Comparison of ENCODE assay signal across 14 mouse cellular contexts in the genomic region with DNA sequence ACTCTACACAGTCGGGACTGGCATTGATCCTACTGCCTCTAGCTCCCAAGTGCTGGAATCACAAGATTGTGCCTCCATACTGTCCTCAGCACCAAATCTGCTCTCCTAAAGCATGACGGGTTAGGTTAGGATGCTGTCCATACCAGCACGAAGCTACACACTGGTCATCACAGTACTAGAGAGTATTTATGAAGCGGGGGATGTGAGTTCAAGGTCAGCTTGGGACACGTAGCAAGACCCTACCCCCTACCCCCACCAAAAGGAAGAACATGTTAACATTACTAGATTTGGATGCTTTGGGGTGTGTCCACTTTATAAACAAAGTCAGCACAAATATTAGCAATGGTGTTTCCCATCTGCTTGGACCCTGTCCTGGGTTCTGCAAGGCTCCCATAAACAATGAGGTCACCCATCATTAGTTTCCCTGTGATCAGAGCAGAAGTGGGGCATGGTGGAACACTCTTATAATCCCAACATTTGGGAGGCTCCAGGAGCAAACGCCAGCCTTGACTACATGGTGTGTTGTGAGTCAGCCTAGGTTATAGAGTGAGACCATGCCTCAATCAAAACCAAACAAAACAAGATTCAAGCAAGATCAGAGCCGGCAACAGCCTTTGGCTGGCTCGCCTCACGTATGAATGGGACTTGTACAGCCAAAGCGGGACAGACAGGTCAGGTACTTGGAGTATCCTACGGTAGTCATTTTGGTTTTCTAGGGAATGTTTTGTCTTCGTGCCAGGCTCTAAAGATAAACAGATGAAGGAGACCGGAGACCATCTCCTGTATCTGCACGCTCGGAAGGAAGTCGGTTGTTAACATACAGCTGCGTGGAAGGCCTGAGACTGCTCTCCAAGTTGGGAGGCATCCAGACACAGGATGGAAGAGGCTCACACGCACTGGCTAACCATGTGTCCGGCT. TPM values are rescaled to one million over a fixed set of nuclear protein-coding genes. Genes with fewer than 3 reads are reported as not detected.
DNase-seq lines count a peak whose midpoint lies in the region; ATAC-seq and TF ChIP-seq lines count a peak whose summit lies in the region.
"Had no signal": no experiment of that assay in that cellular context is flagged by ENCODE, and none has a peak within 500 bp of the region (broad histone marks: within the 10 kb centered on the region; RNA-seq: fewer than 3 reads in every experiment).

No protein-coding gene starts in this region.

- H3K27ac ChIP-seq in heart, embryonic 13.5 days (replicated peaks), result 0 out of 2 replicates have a peak overlapping the region, but pooled peaks have one; percentile 31
- H3K27ac ChIP-seq in heart, embryonic 11.5 days (ENCODE audit: low read depth, low read length), result no peak overlapping the region
- peak overlapping the region; percentile 29 for H3K27ac ChIP-seq in small intestine, adult 2 months (ENCODE audit: insufficient read depth, low read depth, low read length)
- H3K27ac ChIP-seq: hindbrain, embryonic 12.5 days; layer of hippocampus, adult 2 months; limb, embryonic 13.5 days; neural tube, embryonic 12.5 days had no signal

- ATAC-seq in heart, embryonic 13.5 days (ENCODE audit: extremely low read depth, insufficient number of reproducible peaks, low FRiP score, low TSS enrichment), result no peak
- ATAC-seq in heart, embryonic 11.5 days (replicated peaks; ENCODE audit: insufficient number of reproducible peaks, low FRiP score, low TSS enrichment), result no peak

- 66% methylated on average over 19 of the region's 19 CpGs for WGBS in heart, embryonic 13.5 days
- 68% methylated on average over 19 of the region's 19 CpGs for WGBS in heart, embryonic 11.5 days (ENCODE audit: insufficient replicate concordance)
- WGBS in small intestine, adult 2 months, result 69% methylated on average over 19 of the region's 19 CpGs

- H3K4me1 ChIP-seq in heart, embryonic 13.5 days, result peaks cover 19% of the 10 kb centered on the region
- no peaks in the 10 kb centered on the region for H3K4me1 ChIP-seq in heart, embryonic 11.5 days (ENCODE audit: control insufficient read depth, insufficient read depth, low read length)
- H3K4me1 ChIP-seq in small intestine, adult 2 months (ENCODE audit: control insufficient read depth, insufficient read depth, insufficient read length, low read length), result no peaks in the 10 kb centered on the region
- H3K4me1 ChIP-seq: hindbrain, embryonic 12.5 days; neural tube, embryonic 12.5 days had no signal

- no peaks in the 10 kb centered on the region for H3K36me3 ChIP-seq in heart, embryonic 13.5 days
- no peaks in the 10 kb centered on the region for H3K36me3 ChIP-seq in heart, embryonic 11.5 days (ENCODE audit: control insufficient read depth, insufficient read depth, low read length)
- H3K36me3 ChIP-seq in small intestine, adult 2 months (ENCODE audit: control insufficient read depth, insufficient read depth, low read length), result no peaks in the 10 kb centered on the region
- H3K36me3 ChIP-seq: hindbrain, embryonic 12.5 days; limb, embryonic 13.5 days; neural tube, embryonic 12.5 days had no signal

- DNase-seq in heart, postnatal 14 days, result peak; percentile 30 to 46
- DNase-seq in kidney, postnatal 4 days, result peak; percentile 40 to 63
- no peak for DNase-seq in left cerebral cortex, adult 11 months (ENCODE audit: low spot score)
- DNase-seq in testis, postnatal 10 days (ENCODE audit: low spot score), result no peak
- no peak for DNase-seq in cerebellum, postnatal 10 days
- DNase-seq: adrenal gland, adult 8-10 months; gastrocnemius, postnatal 25 days had no signal

- H3K27me3 ChIP-seq in heart, embryonic 13.5 days (replicated peaks), result no peaks in the 10 kb centered on the region
- no peaks in the 10 kb centered on the region; the same call in 1 of the 2 replicates for H3K27me3 ChIP-seq in heart, embryonic 11.5 days (ENCODE audit: control insufficient read depth, insufficient read depth, low read length)
- H3K27me3 ChIP-seq in small intestine, adult 2 months (ENCODE audit: control insufficient read depth, insufficient read depth, low read length), result no peaks in the 10 kb centered on the region
- H3K27me3 ChIP-seq: hindbrain, embryonic 12.5 days; limb, embryonic 13.5 days; neural tube, embryonic 12.5 days had no signal

- intact Hi-C loops in heart, postnatal 14 days (cut with DNase I), result no loop called here

- no peaks in the 10 kb centered on the region for H3K9me3 ChIP-seq in heart, embryonic 13.5 days
- no peaks in the 10 kb centered on the region for H3K9me3 ChIP-seq in heart, embryonic 11.5 days (replicated peaks; ENCODE audit: control insufficient read depth, low read length)
- H3K9me3 ChIP-seq: hindbrain, embryonic 12.5 days; limb, embryonic 13.5 days; neural tube, embryonic 12.5 days had no signal

- H3K4me3 ChIP-seq in heart, embryonic 13.5 days, result no peak overlapping the region
- no peak overlapping the region for H3K4me3 ChIP-seq in heart, embryonic 11.5 days (ENCODE audit: low read depth, low read length)
- no peak overlapping the region for H3K4me3 ChIP-seq in small intestine, adult 2 months (ENCODE audit: low read depth, low read length)
- H3K4me3 ChIP-seq: hindbrain, embryonic 12.5 days; layer of hippocampus, adult 2 months; limb, embryonic 13.5 days; neural tube, embryonic 12.5 days had no signal

- no peak overlapping the region for H3K4me2 ChIP-seq in heart, embryonic 13.5 days
- no peak overlapping the region for H3K4me2 ChIP-seq in heart, embryonic 11.5 days
- H3K4me2 ChIP-seq: hindbrain, embryonic 12.5 days; limb, embryonic 13.5 days; neural tube, embryonic 12.5 days had no signal

- TF ChIP-seq CTCF in small intestine, adult 2 months (IDR thresholded peaks at IDR 0.05; ENCODE audit: extremely low read depth, insufficient read length, insufficient replicate concordance, low read depth, low read length), result no peak

- no peak overlapping the region for H3K9ac ChIP-seq in heart, embryonic 13.5 days
- no peak overlapping the region for H3K9ac ChIP-seq in heart, embryonic 11.5 days (ENCODE audit: low read depth, low read length)
- H3K9ac ChIP-seq: hindbrain, embryonic 12.5 days; limb, embryonic 13.5 days; neural tube, embryonic 12.5 days had no signal

- TF ChIP-seq POLR2A in small intestine, adult 2 months (IDR thresholded peaks at IDR 0.05; ENCODE audit: low read depth, low read length), result no peak

RNA-seq across cellular contexts. Expression of a gene that starts 46.7 kb away (rescaled TPM):
- polyA plus RNA-seq in heart, embryonic 13.5 days (2015; fragmentation: Nextera tagmentation; extraction: Ambion mirVana), result 352 and 355 TPM in 2 replicates
- polyA plus RNA-seq in heart, embryonic 11.5 days (2014; fragmentation: Nextera tagmentation; extraction: Ambion mirVana), result 409 and 438 TPM in 2 replicates
- 100 to 1,000 TPM; 257 to 259 TPM for total RNA-seq in heart, postnatal 14 days (2021)
- polyA plus RNA-seq in small intestine, adult 2 months (2012; rRNA removed), result 219 and 504 TPM in 2 replicates

RNA-seq across cellular contexts. Expression of a gene that starts 47.7 kb away (rescaled TPM):
- 36.8 and 41.4 TPM in 2 replicates for polyA plus RNA-seq in heart, embryonic 13.5 days (2015; fragmentation: Nextera tagmentation; extraction: Ambion mirVana)
- polyA plus RNA-seq in heart, embryonic 11.5 days (2014; fragmentation: Nextera tagmentation; extraction: Ambion mirVana), result 29.1 and 32.8 TPM in 2 replicates
- total RNA-seq in heart, postnatal 14 days (2021), result 10 to 100 TPM; 62.2 to 66.8 TPM
- 6.4 and 10.3 TPM in 2 replicates for polyA plus RNA-seq in small intestine, adult 2 months (2012; rRNA removed)

Comparison
In these comparisons a context has a peak if more than half of its experiments do, and no peak if none do; other contexts are left out.
1. DNase-seq: peak in heart, postnatal 14 days (2 of 2) and kidney, postnatal 4 days (2 of 2); none in left cerebral cortex, adult 11 months (single experiment), testis, postnatal 10 days (single experiment) and cerebellum, postnatal 10 days (0 of 2).